Mouse (Mus musculus) megakaryocyte, embryonic 14.5 days (primary cell): ENCODE results near the gene Nradd.

Experiments
- FLI1 ChIP-seq: IDR thresholded peaks from 2 replicates; pipeline ENCODE4 v1.6.1; 2012; ENCODE audit warnings: low read length, inconsistent platforms, mixed read lengths
- GATA1 ChIP-seq: IDR thresholded peaks from 3 replicates; pipeline ENCODE4 v1.6.1; 2012; ENCODE audit warnings: mixed read lengths, low read length, inconsistent platforms, borderline replicate concordance

- TF ChIP-seq GATA1 = no peak
- no peak for TF ChIP-seq FLI1
Observed at GRCm38 (mm10) chr9:110654726-110655650, 30.7 kb upstream of the Nradd start.
